Mouse (Mus musculus) ES-E14 (cell line): ENCODE measurements around the gene Theg. TPM values are rescaled to one million over a fixed set of nuclear protein-coding genes. Genes with fewer than 3 reads are reported as not detected.
A peak's percentile ranks its signal among the peaks of the same experiment; 100 is the strongest.

Experiments
- DNase-seq: peaks from one replicate; pipeline ENCODE4 v3.0.0-alpha.2; 2013; ENCODE audit warnings: low read depth, low spot score
- H3K27ac ChIP-seq: 2 replicates; pipeline ENCODE4 v1.5.1; 2012; ENCODE audit warnings: low read depth, mild to moderate bottlenecking, low read length, moderate library complexity, mixed read lengths; ENCODE audit not compliant: poor library complexity, insufficient read depth, severe bottlenecking
- H3K36me3 ChIP-seq: 2 replicates; pipeline ENCODE4 v1.6.1; 2012; ENCODE audit warnings: mild to moderate bottlenecking, low read length, moderate library complexity, mixed read lengths; ENCODE audit not compliant: control insufficient read depth, poor library complexity, insufficient read depth, severe bottlenecking
- H3K4me1 ChIP-seq, 2 experiments: fragments of 150-350 bp in 1 of 2; sonication (generic) in 1 of 2; 2 replicates each; pipeline ENCODE4 v1.6.1; 2012; ENCODE audit warnings: low read length in 2 of 2, mild to moderate bottlenecking in 1 of 2, mixed read lengths in 1 of 2; ENCODE audit not compliant: control insufficient read depth in 2 of 2, insufficient read depth in 2 of 2, poor library complexity in 1 of 2
- H3K4me3 ChIP-seq, 2 experiments: fragments of 150-350 bp in 1 of 2; sonication (generic) in 1 of 2; 2 replicates each; pipeline ENCODE4 v1.5.1; 2012; ENCODE audit warnings: low read length in 2 of 2, low read depth in 1 of 2, mild to moderate bottlenecking in 1 of 2, mixed read lengths in 1 of 2; ENCODE audit not compliant: insufficient read depth in 1 of 2, poor library complexity in 1 of 2, severe bottlenecking in 1 of 2
- H3K9ac ChIP-seq: 2 replicates; pipeline ENCODE4 v1.6.1; 2012; ENCODE audit warnings: low read depth, mild to moderate bottlenecking, low read length, mixed read lengths; ENCODE audit not compliant: poor library complexity, insufficient read depth, severe bottlenecking
- H3K9me3 ChIP-seq: fragments of 150-350 bp; sonication (generic); 2 replicates; pipeline ENCODE4 v1.6.1; 2012; ENCODE audit warnings: low read depth, mild to moderate bottlenecking, low read length; ENCODE audit not compliant: control insufficient read depth, insufficient read depth
- CHD2 ChIP-seq: IDR thresholded peaks from 2 replicates; pipeline ENCODE4 v1.6.1; 2014; ENCODE audit warnings: mild to moderate bottlenecking, low read depth, low read length, inconsistent platforms
- HCFC1 ChIP-seq: IDR thresholded peaks from 2 replicates; pipeline ENCODE4 v1.6.1; 2012; ENCODE audit warnings: low read length, inconsistent platforms, borderline replicate concordance; ENCODE audit not compliant: insufficient read depth
- MAFK ChIP-seq: IDR thresholded peaks from 2 replicates; pipeline ENCODE4 v1.6.1; 2014; ENCODE audit warnings: mild to moderate bottlenecking, low read depth, low read length, inconsistent platforms; ENCODE audit not compliant: insufficient read depth
- ZC3H11A ChIP-seq: IDR thresholded peaks from 2 replicates; pipeline ENCODE4 v1.6.1; 2012; ENCODE audit warnings: low read depth, mild to moderate bottlenecking, inconsistent platforms, low read length, borderline replicate concordance
- ZNF384 ChIP-seq: IDR thresholded peaks from 2 replicates; pipeline ENCODE4 v1.6.1; 2012; ENCODE audit warnings: low read depth, low read length, inconsistent platforms
- in situ Hi-C, 2 experiments: fragments of 600-800 bp; cut with MboI; formaldehyde crosslinking; loops; one replicate each; pipeline ENCODE4 v1.15.1; 2025; ENCODE audit warnings: low sequenced_read_pairs in 2 of 2, inconsistent platforms in 1 of 2; ENCODE audit not compliant: unreplicated experiment in 2 of 2
- total RNA-seq: library from RNA; depleted of rRNA; stranded (reverse); fragments of 300-350 nt; gene quantifications from 2 replicates; pipeline ENCODE4 v1.2.3, GENCODE M21; 2012

Theg gene
- total RNA-seq, 1 experiment: not detected

DNA sequence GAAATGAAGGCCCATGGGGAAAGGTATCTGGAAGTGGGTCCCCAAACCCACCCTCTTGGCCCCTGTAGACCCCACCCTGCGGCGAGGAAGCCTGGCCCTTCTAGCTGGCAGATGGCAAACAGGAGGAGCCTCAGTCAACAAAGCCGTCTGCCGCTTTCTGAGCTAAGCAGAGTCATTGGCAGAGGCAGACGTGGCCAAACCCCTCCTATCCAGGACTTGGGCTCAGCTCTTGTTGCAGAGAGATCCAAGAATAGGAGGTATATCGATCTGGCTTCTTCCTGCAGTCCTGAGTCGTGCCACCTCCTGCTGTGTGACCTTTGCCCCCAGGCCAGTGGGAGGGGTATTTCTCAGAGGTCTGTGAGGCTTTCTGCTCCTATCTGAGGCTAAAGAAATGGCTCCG is 28.7 kb upstream of the Theg start:
- in situ Hi-C loops: no loop called here
- H3K27ac ChIP-seq: no peak overlapping the region
- H3K9ac ChIP-seq: no peak overlapping the region
- H3K4me1 ChIP-seq: peaks cover 7 to 24% of the 10 kb centered on the region in 2 experiments; a peak in 3 of 4 replicates
- no peak overlapping the region for H3K4me3 ChIP-seq
- DNase-seq: peak; percentile 50
- no peaks in the 10 kb centered on the region for H3K9me3 ChIP-seq
- H3K36me3 ChIP-seq: no peaks in the 10 kb centered on the region
- TF ChIP-seq CHD2 (no peak), ZNF384 (no peak), HCFC1 (no peak), ZC3H11A (no peak), MAFK (no peak)

- no peak for TF ChIP-seq ZC3H11A
- peaks cover 7 to 22% of the 10 kb centered on the region in 2 experiments; a peak in 3 of 4 replicates for H3K4me1 ChIP-seq
- no peak overlapping the region for H3K9ac ChIP-seq
- no peaks in the 10 kb centered on the region for H3K36me3 ChIP-seq
- H3K27ac ChIP-seq: no peak overlapping the region
- DNase-seq: no peak
- in situ Hi-C loops: no loop called here
- no peaks in the 10 kb centered on the region for H3K9me3 ChIP-seq
- no peak overlapping the region for H3K4me3 ChIP-seq
Observed at GRCm38 (mm10) chr10:79614305-79614643, 27.1 kb upstream of the Theg start.

- H3K4me1 ChIP-seq: peaks cover 7 to 22% of the 10 kb centered on the region in 2 experiments; a peak in 3 of 4 replicates
- H3K9me3 ChIP-seq: no peaks in the 10 kb centered on the region
- H3K4me3 ChIP-seq: peak within 1 kb of the TSS; percentile 74 to 81
- H3K27ac ChIP-seq: no peak within 1 kb of the TSS
- peak within 1 kb of the TSS; percentile 69 for H3K9ac ChIP-seq
- TF ChIP-seq MAFK (no peak), HCFC1 (peak; percentile 47; the same call in 1 of the 2 replicates), ZNF384 (no peak)
- DNase-seq: peak; percentile 97
- H3K36me3 ChIP-seq: no peaks in the 10 kb centered on the region
- in situ Hi-C loops: no loop called here
Observed at GRCm38 (mm10) chr10:79613578-79614304, 26.6 kb upstream of the Theg start, which contains the start of gene C2cd4c. Gene C2cd4c, minus strand, starts transcription at chr10:79614025.

DNA sequence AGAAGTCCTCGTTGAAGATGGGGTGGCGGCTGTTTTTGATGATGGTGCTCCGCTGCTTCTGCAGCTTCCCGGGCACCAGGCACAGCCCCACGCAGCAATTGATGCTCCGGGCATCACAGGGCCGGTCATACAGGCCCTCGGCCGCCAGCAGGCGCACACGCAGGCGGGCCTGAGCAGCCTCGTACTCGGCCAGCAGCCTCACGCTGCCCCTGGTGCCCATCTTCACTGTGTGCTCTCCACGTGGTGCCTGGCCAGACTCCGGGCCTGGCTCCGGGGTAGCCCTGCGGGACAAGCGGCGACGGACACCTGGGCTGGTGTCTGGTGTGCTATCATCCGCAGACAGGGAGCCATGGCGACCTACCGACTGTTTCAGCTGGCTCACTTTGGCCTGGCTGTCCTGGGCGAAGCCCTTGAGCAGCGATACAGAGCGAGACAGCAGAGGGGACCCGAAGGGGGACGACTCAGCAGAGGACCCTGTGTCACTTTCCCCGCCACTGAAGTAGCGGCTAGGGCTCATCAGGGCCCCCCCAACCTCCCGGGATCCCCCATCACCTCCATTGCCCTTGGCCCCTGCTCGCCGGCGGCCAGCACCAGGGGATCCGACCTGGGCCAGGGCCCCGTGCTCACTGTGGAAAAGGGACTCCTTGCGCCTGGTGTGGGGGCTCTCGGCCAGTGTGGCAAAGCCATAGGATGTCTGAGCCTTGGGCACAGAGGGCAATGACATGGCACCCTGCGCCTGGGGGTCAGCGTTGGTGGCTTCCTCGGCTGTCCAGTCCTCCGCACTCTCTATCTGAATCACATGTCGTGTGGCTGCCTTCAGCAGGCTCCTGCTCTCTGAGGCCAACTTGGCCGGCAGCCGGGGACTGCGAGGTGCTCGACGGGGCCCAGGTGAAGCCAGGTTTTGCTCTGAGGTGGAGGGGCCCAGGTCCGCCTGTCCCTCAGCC is 25.3 kb upstream of the Theg start:
- in situ Hi-C loops: no loop called here
- Histone ChIP-seq H3K9me3 (no peaks in the 10 kb centered on the region), H3K4me3 (peak overlapping the region; percentile 41 to 74; a peak in 2 of 4 replicates), H3K9ac (no peak overlapping the region), H3K27ac (no peak overlapping the region), H3K36me3 (no peaks in the 10 kb centered on the region), H3K4me1 (peaks cover 7 to 25% of the 10 kb centered on the region in 2 experiments; a peak in 3 of 4 replicates)
- DNase-seq: no peak
- TF ChIP-seq CHD2: no peak
- TF ChIP-seq HCFC1: no peak
